Mouse (Mus musculus) kidney, adult 8-10 months (tissue): ENCODE measurements around the gene Gm9603.
"Not testable (repeated sequence)": the region's sequence is repeated elsewhere in the genome, so short reads cannot be mapped to it uniquely, and the experiment has no call there.

ENCODE experiments used
- DNase-seq, 2 experiments: peaks; one replicate each; pipeline ENCODE4 v3.0.0; 2022

Gm9603 gene

DNA sequence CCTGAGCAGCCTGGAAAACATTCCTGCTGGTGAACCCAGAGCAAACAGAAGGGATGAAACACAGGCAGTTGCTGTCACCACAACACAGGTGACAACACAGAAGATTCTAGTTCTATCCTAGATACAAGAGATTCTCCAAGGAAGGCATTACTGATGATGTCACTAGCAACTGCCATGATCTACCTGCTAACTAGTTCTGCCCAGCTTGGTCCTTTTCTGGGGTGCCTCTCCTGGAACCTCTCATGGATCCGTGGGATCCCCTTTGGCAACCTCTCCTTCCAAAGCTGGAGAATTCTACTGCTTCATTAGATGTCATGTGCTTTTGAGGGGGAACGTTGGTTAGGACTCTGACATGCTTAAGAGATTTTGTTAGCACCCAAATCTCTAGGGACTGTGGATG lies at the start of gene Gm9603:
TSS of gene Gm9603 (minus strand) at position 101 of the 400 bp plus-strand sequence.
- not testable (repeated sequence) for DNase-seq

DNA sequence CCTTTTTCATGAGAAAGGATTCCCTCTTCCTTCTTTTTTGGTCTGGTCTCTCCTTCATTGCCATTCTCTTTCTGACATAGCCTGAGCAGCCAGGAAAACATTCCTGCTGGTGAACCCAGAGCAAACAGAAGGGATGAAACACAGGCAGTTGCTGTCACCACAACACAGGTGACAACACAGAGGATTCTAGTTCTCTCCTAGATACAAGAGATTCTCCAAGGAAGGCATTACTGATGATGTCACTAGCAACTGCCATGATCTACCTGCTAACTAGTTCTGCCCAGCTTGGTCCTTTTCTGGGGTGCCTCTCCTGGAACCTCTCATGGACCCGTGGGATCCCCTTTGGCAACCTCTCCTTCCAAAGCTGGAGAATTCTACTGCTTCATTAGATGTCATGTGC lies 54.3 kb downstream of the Gm9603 start, which contains the start of gene Gm8265:
TSS of gene Gm8265 (minus strand) at position 101 of the 400 bp plus-strand sequence.
- DNase-seq, result not testable (repeated sequence)
